Mouse (Mus musculus) naive thymus-derived CD4-positive, alpha-beta T cell, adult 5 months (primary cell): Measurements from ENCODE around the gene 4931428F04Rik. TPM values are rescaled to one million over a fixed set of nuclear protein-coding genes. Genes with fewer than 3 reads are reported as not detected.

Source experiments
- polyA plus RNA-seq: library from polyadenylated mRNA; unstranded; fragments of 100-300 nt; shearing (Covaris generic); gene quantifications from one replicate; pipeline ENCODE4 v1.2.1, GENCODE M21; 2017

The 4931428F04Rik gene
- 2.1 TPM for polyA plus RNA-seq

DNA sequence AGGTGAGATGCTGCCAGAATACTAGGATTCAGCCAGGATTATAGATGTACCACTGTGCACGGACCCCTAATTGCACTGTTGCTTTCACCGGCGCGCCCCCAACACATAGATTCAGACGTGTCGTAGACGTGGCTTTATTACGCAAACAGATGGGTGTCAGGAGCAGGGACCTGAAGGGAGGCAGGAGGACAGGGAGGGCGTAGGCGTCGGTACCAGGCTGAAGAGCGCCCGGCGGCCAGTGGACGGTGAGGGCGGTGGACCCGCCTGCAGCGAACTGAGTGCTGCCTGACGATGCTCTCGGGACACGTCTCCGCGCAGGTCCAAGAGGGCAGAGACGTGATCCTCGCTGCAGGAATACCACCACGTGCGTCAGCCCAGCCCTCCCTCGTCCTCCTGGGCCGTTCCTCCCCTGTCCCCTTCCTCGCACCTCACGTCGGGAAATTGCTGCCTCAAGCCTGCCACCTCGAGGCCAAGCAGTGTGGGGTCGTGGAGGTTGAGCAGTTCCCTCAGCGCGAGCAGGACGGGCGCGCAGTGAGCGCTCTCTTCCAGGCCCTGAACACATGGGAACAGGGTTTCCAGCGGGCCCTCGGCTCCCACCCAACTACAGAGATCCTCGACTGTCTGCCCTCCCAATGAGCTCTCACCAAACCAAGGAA lies at the start of gene 4931428F04Rik:
TSS of gene 4931428F04Rik (minus strand) at position 60 of the 656 bp plus-strand sequence.

DNA sequence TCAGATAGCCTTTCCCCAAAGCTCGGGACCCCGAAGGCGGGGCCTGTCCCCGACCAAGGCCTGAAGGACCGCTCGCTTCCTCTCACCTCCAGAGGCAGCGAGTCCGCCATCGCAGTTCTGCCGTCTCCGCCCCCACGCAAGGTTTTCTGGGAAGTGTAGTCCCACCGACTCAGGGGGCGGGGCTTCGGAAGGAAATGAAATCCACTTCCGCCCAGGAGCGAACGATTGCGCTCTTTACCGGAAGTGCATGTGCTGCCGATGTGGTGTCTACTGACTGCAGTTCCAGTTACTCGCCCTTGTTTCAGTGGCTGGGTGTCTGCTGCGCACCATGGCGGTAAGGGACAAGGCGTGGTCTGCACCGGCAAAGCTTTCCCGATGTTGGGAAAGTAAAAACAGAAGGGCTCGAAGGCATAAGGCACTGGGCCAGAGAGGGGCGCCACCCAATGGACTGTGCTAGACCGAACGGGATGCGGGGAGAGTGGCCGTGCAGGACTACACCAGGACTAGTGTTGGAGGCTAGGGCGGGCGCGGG lies 36.5 kb upstream of the 4931428F04Rik start, which contains the start of the genes Lrrc29 and Tmem208:
TSS of gene Lrrc29 (minus strand) at position 138 of the 532 bp plus-strand sequence.
TSS of gene Tmem208 (plus strand) at position 214 of the 532 bp plus-strand sequence.

DNA sequence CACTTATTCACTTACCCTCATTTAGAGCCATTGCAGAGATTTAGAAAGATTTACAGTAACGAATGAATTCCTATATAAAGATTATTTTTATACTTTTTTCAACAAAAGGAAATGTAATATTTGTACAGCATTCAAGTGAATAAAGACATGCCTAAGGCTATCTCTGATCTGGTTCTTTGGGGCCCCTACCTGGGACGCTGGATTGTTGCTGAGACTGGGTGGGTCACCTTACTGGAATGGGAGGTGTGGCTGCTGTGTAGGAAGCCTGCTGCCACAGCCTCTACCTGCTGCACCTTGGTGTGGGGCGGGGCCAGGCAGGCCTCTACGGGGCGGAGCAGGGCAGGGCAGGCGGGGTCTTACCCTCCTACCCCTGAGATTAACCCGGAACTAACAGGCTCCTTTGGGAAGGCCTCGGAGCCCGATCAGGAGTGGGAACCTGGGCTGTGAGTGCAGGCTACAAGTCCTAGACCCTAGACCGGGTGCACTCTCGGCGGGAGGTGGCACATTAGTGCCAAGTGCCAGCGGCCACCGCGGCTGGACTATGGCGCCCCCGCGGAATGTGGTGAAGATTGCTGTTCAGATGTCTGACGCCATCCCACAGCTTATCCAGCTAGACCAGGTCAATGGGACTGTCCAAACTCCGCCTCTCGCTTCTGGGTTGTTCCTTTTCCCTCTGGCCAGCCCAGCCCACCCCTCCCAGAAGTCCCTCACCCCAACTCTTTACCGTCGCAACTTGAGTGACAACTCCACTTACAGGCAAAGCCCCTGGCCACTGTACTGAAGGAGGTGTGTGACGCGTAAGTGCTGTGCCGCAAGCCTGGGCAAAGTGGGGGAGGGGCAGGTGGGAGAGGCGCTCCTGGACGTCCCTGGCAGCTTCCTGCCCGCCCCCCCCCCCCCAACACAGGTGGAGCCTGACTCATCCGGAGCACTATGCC lies 15.8 kb upstream of the 4931428F04Rik start, which contains the start of gene Elmo3:
TSS of gene Elmo3 (plus strand) at position 391 of the 935 bp plus-strand sequence.

DNA sequence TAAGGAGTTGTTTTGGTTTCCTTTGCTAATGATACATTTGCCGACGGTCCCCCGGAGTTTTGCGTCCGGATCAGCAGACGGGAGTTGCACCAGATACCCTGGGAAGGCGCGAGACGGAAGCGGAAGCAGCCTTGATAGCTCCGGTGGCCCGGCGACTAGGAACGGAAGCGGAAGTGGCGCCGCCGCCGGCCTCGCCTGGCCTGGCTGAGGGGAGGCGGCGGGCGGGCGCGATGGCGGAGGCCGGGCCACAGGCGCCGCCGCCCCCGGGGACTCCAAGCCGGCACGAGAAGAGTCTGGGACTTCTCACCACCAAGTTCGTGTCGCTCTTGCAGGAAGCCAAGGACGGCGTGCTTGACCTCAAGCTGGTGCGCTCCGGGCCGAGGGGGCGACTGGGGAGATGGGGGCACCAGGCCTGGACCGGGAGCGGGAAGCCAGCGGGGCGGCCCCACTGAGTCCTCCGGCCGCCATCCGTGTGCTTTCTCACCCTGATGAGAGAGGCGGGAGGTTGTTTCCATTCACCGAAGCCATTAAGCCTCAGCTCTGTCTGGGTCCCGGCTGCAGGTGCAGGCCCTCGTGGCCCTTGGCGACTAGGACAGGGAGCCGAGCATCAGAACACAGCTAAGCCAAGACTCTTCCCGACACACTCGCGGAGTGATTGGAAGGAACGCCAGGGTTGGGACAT lies 8.0 kb upstream of the 4931428F04Rik start, which contains the start of gene E2f4:
TSS of gene E2f4 (plus strand) at position 153 of the 682 bp plus-strand sequence.

DNA sequence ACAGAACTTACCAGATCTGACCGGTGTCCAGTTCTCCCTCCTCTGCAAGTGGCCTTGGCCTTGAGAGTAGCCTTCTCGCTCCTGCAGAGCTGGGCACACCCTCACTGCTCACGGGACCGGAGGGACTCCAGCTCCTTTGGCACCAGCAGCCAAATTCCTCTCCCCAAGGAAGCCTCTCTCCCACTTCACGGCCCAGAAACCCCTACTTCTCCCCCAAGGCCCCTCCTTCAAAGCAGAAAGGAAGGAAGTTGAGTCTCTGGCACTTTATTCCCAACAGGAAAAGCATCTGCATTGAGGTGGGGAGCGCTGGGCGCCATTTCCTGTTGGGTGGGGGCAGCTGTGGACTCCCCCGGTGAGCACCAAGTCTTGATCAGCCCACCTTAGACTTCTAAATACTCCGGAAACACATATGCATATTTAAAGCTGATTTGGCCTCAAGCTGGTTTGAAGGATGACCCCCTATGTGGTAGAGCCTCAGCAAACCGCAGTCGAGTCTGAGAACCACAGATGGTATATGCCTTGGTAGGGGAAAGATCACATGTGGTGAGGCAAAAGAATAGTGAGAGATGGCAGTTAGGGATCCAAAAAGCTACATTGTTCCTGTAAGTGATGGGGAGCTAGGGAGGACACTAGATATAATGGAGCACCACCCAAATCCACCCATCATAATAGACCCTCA lies 6.4 kb upstream of the 4931428F04Rik start, which contains the start of gene Exoc3l:
TSS of gene Exoc3l (minus strand) at position 207 of the 679 bp plus-strand sequence.

DNA sequence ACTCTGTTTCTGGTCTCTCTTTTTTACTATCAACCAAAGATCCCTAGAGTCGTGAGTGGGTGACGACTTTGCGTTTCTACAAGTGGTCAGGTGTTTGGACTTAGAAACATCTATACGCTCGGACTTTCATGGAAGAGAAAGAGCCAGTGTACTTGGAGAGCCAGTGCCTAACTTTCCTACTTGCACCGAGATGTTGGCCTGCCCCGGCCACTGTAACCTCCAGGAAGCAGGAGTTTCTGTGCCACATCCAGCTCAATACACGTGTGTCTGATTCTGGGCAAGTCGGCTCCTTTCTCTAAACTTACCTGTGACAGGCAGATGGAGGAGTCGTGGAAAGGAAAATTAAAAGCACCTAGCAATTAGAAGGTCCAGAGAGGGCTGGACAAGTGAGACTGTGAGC lies 13.8 kb downstream of the 4931428F04Rik start, which contains the start of gene Nol3:
TSS of gene Nol3 (plus strand) at position 301 of the 400 bp plus-strand sequence.

DNA sequence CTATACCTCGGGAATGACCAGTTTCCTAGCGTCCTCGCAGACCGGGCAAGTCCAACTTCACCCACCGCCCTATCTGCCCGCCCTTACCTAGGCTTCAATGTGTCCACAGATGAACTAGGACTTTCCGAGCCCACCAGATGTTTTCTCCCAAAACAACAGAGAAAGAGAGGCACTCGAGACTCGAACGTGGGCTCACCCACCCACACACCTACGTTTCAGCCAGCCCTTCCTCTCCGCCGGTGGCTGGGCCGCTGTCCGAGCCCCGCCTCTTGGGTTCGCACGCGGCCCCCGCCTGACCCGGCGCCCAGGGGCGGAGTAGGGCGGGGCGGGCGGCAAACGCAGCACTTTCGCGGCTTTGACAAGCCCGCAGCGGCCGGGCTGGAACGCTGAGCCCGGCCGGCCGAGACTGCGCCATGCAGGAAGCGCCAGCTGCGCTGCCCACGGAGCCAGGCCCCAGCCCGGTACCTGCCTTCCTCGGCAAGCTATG lies 20.2 kb downstream of the 4931428F04Rik start, which contains the start of gene Hsf4:
TSS of gene Hsf4 (plus strand) at position 341 of the 487 bp plus-strand sequence.

DNA sequence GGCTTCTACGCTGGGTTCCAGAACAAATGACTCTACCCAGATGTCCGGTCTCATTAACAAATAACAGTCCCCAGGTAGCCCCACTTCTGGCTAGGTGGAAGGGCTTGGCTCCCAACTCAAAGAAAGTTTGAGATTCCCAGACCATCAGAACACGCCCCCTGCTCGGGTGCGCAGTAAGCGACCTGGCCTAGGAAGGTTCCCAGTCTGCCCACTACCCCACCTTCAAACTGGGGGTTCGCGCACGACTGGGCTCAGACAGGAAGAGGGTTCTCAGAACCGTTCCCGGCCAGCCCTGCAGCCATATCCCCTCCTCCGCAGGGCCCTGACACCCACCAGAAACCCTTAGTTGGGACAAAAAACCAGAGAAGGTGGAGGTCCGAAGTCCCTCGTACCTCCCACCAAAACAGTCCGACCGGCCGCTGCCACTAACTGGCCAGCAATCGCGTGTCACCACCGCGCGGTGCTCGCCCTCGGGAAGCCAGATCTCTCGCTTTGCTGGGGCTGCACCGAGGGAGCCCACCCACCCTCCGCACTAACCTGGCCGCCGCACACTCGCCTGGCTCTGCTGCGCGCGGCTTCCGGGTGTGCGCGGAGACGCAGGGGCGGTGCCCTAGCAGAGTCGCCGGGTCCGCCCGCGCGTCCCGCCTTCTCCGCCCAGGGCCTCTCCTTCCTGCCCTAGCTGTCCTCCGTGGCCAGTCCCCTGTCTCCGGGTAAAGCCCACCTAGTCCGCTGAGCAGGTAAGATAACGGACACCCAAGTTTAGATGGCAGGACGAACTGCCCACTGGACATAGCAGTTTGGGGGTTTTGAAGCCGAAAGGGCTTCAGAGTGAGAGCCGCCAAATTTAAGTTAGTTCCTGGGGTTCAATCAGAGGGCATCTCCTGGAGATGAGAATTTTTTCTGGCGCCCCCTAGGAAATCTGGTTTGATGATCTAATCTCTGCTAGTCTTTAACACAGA lies 25.4 kb downstream of the 4931428F04Rik start, which contains the start of the genes Tradd and Fbxl8:
TSS of gene Tradd (minus strand) at position 586 of the 959 bp plus-strand sequence.
TSS of gene Fbxl8 (plus strand) at position 625 of the 959 bp plus-strand sequence.

DNA sequence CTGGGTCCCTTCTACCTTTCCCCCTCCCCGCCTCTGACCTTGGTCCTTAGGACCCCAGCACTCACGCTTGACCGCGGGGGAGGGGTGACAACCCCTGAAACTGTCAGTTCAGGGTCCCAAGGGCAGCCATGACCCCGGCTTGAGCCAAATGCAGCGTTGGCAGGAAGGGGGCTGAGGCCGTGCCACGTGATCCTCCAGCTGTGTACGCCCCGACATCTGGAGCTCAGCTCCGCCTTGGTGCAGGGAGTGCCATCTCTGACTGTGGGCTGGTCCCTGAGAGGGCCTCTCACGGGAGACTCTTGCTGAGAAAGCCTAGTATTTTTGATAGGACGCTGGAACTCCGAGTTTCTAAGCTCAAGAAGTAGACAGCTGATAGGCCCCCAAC lies 34.7 kb downstream of the 4931428F04Rik start, which contains the start of gene B3gnt9:
TSS of gene B3gnt9 (minus strand) at position 188 of the 385 bp plus-strand sequence.

Other genes starting within 250 kb of the 4931428F04Rik start
- not detected for gene Ces3a, start 241.3 kb downstream of the 4931428F04Rik start, polyA plus RNA-seq
- gene Ces3b, start 206.1 kb downstream of the 4931428F04Rik start, polyA plus RNA-seq = not detected
- gene Ces4a, start 158.1 kb downstream of the 4931428F04Rik start, polyA plus RNA-seq = not detected
- gene Cbfb, start 119.2 kb downstream of the 4931428F04Rik start, polyA plus RNA-seq = 89.9 TPM
- 29.6 TPM for gene D230025D16Rik, start 64.7 kb downstream of the 4931428F04Rik start, polyA plus RNA-seq
- 0.55 TPM for gene B3gnt9, start 34.7 kb downstream of the 4931428F04Rik start, polyA plus RNA-seq
- 40.0 TPM for gene Tradd, start 25.3 kb downstream of the 4931428F04Rik start, polyA plus RNA-seq
- gene Fbxl8, start 25.2 kb downstream of the 4931428F04Rik start, polyA plus RNA-seq = 9.9 TPM
- not detected for gene Hsf4, start 20.1 kb downstream of the 4931428F04Rik start, polyA plus RNA-seq
- gene Nol3, start 13.7 kb downstream of the 4931428F04Rik start, polyA plus RNA-seq = not detected
- 1.8 TPM for gene Exoc3l, start 6.2 kb upstream of the 4931428F04Rik start, polyA plus RNA-seq
- 112 TPM for gene E2f4, start 7.8 kb upstream of the 4931428F04Rik start, polyA plus RNA-seq
- 4.2 TPM for gene Elmo3, start 15.7 kb upstream of the 4931428F04Rik start, polyA plus RNA-seq
- gene Lrrc29, start 36.4 kb upstream of the 4931428F04Rik start, polyA plus RNA-seq = 1.9 TPM
- gene Tmem208, start 36.5 kb upstream of the 4931428F04Rik start, polyA plus RNA-seq = 62.3 TPM
- 1.6 TPM for gene Fhod1, start 58.1 kb upstream of the 4931428F04Rik start, polyA plus RNA-seq
- 0.11 TPM for gene Slc9a5, start 59.0 kb upstream of the 4931428F04Rik start, polyA plus RNA-seq
- not detected for gene Plekhg4, start 83.4 kb upstream of the 4931428F04Rik start, polyA plus RNA-seq
- gene Kctd19, start 123.6 kb upstream of the 4931428F04Rik start, polyA plus RNA-seq = not detected
- gene Lrrc36, start 123.7 kb upstream of the 4931428F04Rik start, polyA plus RNA-seq = not detected
- not detected for gene Tppp3, start 181.7 kb upstream of the 4931428F04Rik start, polyA plus RNA-seq
- gene Zdhhc1, start 207.0 kb upstream of the 4931428F04Rik start, polyA plus RNA-seq = 4.9 TPM
- 0.19 TPM for gene Hsd11b2, start 228.9 kb upstream of the 4931428F04Rik start, polyA plus RNA-seq